Mouse (Mus musculus): Measurements from ENCODE around the gene Bpifb3. TPM values are rescaled to one million over a fixed set of nuclear protein-coding genes. Genes with fewer than 3 reads are reported as not detected.

Gene Bpifb3
- not detected for polyA plus RNA-seq (2017; shearing (Covaris generic))

GRCm38 (mm10) chr2:153917930-153918329 lies at the start of gene Bpifb3:
Gene Bpifb3 (plus strand): TSS chr2:153918230.

DNA sequence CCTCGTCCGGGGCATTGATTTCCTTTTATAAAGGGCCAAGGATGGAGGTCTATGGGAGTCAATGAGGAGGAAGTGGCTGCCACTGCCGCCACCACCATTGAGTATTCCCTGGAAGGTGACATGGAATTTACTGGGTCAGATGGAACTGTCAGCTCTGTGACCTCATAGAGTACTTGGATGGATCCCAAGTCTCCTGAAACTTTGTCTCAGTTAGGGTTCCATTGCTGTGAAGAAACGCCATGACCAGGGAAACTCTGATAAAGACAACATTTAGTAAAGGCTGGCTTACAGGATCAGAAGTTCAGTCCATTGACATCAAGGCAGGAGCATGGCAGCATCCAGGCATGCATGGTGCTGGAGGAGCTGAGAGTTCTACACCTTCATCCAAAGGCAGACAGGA lies 47.0 kb upstream of the Bpifb3 start, which contains the start of gene Sun5:
Sun5 (minus strand) TSS at position 101 of the 400 bp plus-strand sequence.

DNA sequence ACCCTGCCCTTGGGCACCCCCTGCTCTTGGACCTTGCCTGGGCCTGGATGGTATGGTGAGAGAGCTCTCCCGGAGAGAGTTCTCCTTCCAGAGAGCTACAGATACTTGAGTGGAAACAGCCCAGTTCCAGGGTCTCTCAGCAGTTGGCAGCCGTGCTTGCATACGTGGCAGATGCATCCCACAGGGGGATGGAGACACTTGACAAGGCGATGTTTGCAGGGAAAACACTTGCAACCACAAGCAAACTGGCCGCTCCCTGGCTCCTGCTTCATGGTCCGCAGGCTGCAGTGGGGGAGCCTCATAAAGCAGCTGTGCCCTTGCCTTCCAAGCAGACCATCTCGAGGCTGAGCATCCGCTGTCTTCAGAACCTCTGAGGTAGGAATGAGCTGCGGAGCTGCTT lies 43.3 kb upstream of the Bpifb3 start, which contains the start of gene Bpifb2:
Bpifb2 (plus strand) TSS at position 301 of the 400 bp plus-strand sequence.

GRCm38 (mm10) chr2:153900088-153900487 lies 17.9 kb upstream of the Bpifb3 start, which contains the start of gene Bpifb6:
Gene Bpifb6 (plus strand): TSS chr2:153900388.

DNA sequence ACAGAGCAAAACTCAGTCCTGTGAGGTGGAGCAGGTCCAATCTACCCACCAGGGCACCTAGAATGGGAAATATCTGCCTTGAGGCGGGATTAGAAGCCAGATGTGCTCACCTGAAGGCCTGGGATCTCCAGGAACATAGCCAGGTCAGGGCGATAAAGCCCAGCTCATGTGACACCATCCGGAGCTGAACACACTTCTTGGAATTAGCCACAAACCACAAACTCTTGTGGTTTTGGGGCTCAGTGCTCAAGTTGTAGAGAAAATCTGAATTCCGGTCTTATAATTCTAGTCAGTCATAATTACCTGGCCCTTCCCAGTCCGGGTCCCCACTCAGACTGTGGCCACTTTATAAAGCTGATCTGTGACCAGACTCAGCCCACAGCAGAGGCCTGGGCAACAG lies 19.8 kb downstream of the Bpifb3 start, which contains the start of gene Bpifb4:
Bpifb4 (plus strand) TSS at position 370 of the 400 bp plus-strand sequence.

DNA sequence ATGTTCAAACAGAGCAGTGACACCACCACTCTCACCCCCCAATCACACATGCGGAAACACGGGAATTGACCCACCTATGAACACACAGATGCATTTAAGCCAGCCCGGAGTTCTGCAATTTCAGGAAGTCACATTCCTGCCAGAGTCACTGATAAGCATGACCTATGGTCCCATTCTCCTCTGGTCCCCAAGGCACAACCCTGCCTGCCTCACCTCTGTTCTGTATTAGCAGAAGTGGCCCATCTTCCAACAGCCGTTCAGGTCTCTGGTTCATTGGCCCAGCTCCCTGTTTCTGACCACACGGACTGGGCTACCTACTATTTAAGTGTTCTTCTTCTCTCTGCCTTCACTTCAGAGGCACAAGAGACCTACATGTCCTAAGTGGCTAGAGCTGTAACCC lies 56.6 kb downstream of the Bpifb3 start, which contains the start of gene Bpifa6:
Bpifa6 (plus strand) TSS at position 364 of the 400 bp plus-strand sequence.

Other genes with a start within 250 kb of the Bpifb3 start
- not detected for gene Dnmt3c, start 221.6 kb upstream of the Bpifb3 start, polyA plus RNA-seq (2017; shearing (Covaris generic))
- 227 TPM for gene Mapre1, start 177.0 kb upstream of the Bpifb3 start, polyA plus RNA-seq (2017; shearing (Covaris generic))
- gene Efcab8, start 138.3 kb upstream of the Bpifb3 start, polyA plus RNA-seq (2017; shearing (Covaris generic)) = 0.82 TPM
- not detected for gene Sun5, start 47.1 kb upstream of the Bpifb3 start, polyA plus RNA-seq (2017; shearing (Covaris generic))
- gene Bpifb2, start 43.2 kb upstream of the Bpifb3 start, polyA plus RNA-seq (2017; shearing (Covaris generic)) = not detected
- not detected for gene Bpifb6, start 17.8 kb upstream of the Bpifb3 start, polyA plus RNA-seq (2017; shearing (Covaris generic))
- not detected for gene Bpifb4, start 20.0 kb downstream of the Bpifb3 start, polyA plus RNA-seq (2017; shearing (Covaris generic))
- not detected for gene Bpifa6, start 56.7 kb downstream of the Bpifb3 start, polyA plus RNA-seq (2017; shearing (Covaris generic))
- gene Bpifa2, start 90.0 kb downstream of the Bpifb3 start, polyA plus RNA-seq (2017; shearing (Covaris generic)) = not detected
- gene Bpifa3, start 212.1 kb downstream of the Bpifb3 start, polyA plus RNA-seq (2017; shearing (Covaris generic)) = not detected
- not detected for gene Bpifa1, start 224.7 kb downstream of the Bpifb3 start, polyA plus RNA-seq (2017; shearing (Covaris generic))
- gene Bpifa5, start 244.4 kb downstream of the Bpifb3 start, polyA plus RNA-seq (2017; shearing (Covaris generic)) = not detected